Mouse (Mus musculus) stomach, embryonic 14.5 days (tissue): ENCODE data around the gene Prr19. TPM values are rescaled to one million over a fixed set of nuclear protein-coding genes. Genes with fewer than 3 reads are reported as not detected.
"Not testable (repeated sequence)": the region's sequence is repeated elsewhere in the genome, so short reads cannot be mapped to it uniquely, and the experiment has no call there.

Source experiments
- ATAC-seq: fragments of 200-750 bp; cut with Nextera tagmentation; 2 replicates; pipeline ENCODE4 v1.8.0; 2017; ENCODE audit warnings: low read depth, moderate TSS enrichment; ENCODE audit not compliant: insufficient number of reproducible peaks, insufficient read depth, low FRiP score
- H3K27ac ChIP-seq: fragments of 300-500 bp; sonication (generic); 2 replicates; pipeline ENCODE4 v1.5.1; 2014; ENCODE audit warnings: mild to moderate bottlenecking, low read length, moderate library complexity, mixed read lengths
- H3K27me3 ChIP-seq: fragments of 300-500 bp; sonication (generic); 2 replicates; pipeline ENCODE4 v1.6.1; 2014; ENCODE audit warnings: low read length, control low read depth, mixed read lengths; ENCODE audit not compliant: control insufficient read depth, insufficient read depth
- H3K36me3 ChIP-seq: fragments of 300-500 bp; sonication (generic); 2 replicates; pipeline ENCODE4 v1.6.1; 2014; ENCODE audit warnings: mild to moderate bottlenecking, control low read depth, low read length, moderate library complexity, mixed read lengths; ENCODE audit not compliant: control insufficient read depth, insufficient read depth
- H3K4me1 ChIP-seq: fragments of 300-500 bp; sonication (generic); 2 replicates; pipeline ENCODE4 v1.6.1; 2014; ENCODE audit warnings: low read length, control low read depth, mixed read lengths; ENCODE audit not compliant: control insufficient read depth, insufficient read depth
- H3K4me2 ChIP-seq: fragments of 300-500 bp; sonication (generic); replicated peaks from 2 replicates; pipeline ENCODE4 v1.6.1; 2014; ENCODE audit warnings: low read depth, low read length, control low read depth
- H3K4me3 ChIP-seq: fragments of 300-500 bp; sonication (generic); 2 replicates; pipeline ENCODE4 v1.5.1; 2014; ENCODE audit warnings: low read depth, low read length, control low read depth
- H3K9ac ChIP-seq: fragments of 300-500 bp; sonication (generic); replicated peaks from 2 replicates; pipeline ENCODE4 v1.6.1; 2014; ENCODE audit warnings: low read depth, mild to moderate bottlenecking, control low read depth, low read length, moderate library complexity, mixed read lengths
- H3K9me3 ChIP-seq: fragments of 300-500 bp; sonication (generic); 2 replicates; pipeline ENCODE4 v1.6.1; 2016; ENCODE audit warnings: low read depth, low read length, control low read depth; ENCODE audit not compliant: control insufficient read depth
- WGBS: fragments of 180-500 bp; shearing (Covaris S2); extraction: QIAGEN DNeasy Blood & Tissue Kit; methylation state at CpG from one replicate; pipeline ENCODE4 v1.1.7; 2014; 5-methylcytosine and 5-hydroxymethylcytosine counted together
- polyA plus RNA-seq: library from polyadenylated mRNA; unstranded; fragments of >200 nt; fragmentation: Nextera tagmentation; extraction: Ambion mirVana; gene quantifications from 2 replicates; pipeline ENCODE4 v1.2.1, GENCODE M21; 2014

Prr19 gene
- polyA plus RNA-seq, 1 experiment from 2014 or later, result 1.1 TPM

DNA sequence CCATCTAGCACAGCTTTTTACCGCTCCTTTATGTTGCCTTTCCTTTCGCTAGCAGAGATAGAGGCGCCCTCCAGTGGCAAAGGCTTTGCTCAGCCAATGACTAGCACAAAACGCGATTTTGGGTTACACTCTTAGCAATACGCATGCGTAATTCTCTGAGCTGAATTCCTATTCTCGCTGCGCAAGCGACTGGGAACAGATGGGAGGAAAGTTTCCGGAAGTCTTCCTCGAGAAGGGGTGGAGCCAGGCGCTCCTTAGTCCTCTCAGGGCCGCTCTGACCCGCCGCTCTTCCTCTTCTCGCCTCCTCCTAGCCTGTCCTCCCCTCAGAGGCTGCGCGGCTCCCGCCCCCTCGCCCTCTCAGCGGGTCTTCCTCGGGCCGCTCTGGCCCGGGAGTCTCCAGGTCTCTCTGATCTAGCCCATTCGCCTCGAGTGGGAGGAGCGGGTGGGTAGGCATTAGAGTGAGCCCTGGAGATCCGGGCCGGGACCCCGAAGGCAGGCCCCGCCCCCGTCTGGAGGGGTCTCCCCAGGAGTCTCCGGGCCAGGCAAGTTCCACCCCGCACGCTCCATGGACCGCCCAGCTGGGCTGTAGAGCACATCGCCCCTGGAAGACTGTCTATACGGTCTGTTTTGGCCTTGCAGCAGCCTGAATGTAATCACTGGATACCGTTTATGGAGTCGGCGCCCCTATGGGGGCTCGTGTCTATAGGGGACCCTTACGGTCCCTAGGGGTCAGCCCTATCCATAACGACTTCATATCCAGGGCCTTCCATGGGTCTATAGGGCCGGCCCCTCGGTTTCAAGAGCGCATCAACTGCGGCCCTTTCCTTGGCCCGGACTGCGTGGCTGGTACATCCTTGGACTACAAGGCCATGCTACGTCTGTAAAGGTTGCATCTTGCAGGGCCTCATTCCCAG is 15.6 kb downstream of the Prr19 start, which contains the start of gene Megf8:
TSS of gene Megf8 (plus strand) at position 633 of the 914 bp plus-strand sequence.
- Histone ChIP-seq H3K4me1 (peaks cover 27% of the 10 kb centered on the region), H3K9ac (peak within 1 kb of the TSS; percentile 77), H3K4me2 (peak within 1 kb of the TSS; percentile 99), H3K4me3 (peak within 1 kb of the TSS; percentile 65), H3K36me3 (no peaks in the 10 kb centered on the region), H3K9me3 (no peaks in the 10 kb centered on the region), H3K27me3 (0 out of 2 replicates have a peak, but pooled peaks cover 18% of the 10 kb centered on the region), H3K27ac (peak within 1 kb of the TSS; percentile 86)
- WGBS, result under 1% methylated on average over 52 of the region's 52 CpGs
- ATAC-seq, result peak; percentile 98

DNA sequence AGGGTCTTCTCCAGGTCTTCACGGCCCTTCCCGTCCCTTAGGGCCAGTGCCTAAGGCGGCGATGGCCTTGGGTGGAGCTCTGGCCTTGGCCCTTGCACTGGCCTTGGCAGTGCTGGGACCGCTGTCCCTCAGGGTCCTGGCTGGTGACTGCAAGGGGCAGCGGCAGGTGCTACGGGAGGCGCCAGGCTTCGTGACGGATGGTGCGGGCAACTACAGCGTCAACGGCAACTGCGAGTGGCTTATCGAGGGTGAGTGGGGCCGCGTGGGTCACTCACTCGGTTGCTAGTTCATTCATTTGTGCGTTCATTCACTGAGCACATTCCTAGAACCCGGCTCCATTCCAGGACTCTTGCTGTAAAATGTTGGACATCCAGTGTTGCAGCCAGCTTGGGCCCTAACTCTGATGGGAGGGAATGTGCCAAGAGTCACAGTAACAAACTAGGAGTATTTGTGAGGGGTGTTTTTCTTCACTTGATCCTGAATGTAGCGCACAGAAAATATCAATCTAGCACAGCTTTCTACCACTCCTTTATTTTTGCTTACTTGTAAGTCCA is 16.3 kb downstream of the Prr19 start:
- WGBS, result 13% methylated on average over 21 of the region's 21 CpGs
- 0 out of 2 replicates have a peak, but pooled peaks cover 14% of the 10 kb centered on the region for H3K27me3 ChIP-seq
- H3K4me1 ChIP-seq, result peaks cover 27% of the 10 kb centered on the region
- peak overlapping the region; percentile 99 for H3K4me2 ChIP-seq
- peak overlapping the region; percentile 77 for H3K9ac ChIP-seq
- H3K27ac ChIP-seq, result peak overlapping the region; percentile 86
- peak overlapping the region; percentile 65 for H3K4me3 ChIP-seq
- H3K9me3 ChIP-seq, result no peaks in the 10 kb centered on the region
- ATAC-seq, result no peak
- H3K36me3 ChIP-seq, result no peaks in the 10 kb centered on the region

DNA sequence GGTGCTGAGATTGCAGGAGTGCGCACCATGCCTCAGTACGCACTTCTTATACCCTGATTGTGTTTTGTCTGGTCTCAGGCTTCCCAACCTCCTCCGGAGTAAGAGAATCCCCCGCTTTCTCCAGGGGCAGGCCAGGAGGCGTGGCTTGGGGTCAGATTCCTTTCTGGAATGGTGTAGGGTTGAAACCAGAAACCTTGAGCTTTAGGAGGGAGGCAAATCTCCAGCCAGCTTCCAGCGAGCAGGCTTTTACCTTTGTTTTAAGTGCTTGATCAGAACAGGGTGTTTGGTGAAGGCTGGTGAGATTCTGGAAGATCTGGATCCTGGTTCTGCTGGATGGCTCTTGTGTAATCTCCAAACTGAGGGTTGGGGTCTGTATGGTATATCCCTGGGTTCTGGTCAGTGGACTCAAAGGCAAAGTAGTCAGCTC is 20.9 kb downstream of the Prr19 start:
- peak overlapping the region; percentile 24 for H3K4me2 ChIP-seq
- H3K9ac ChIP-seq, result no peak overlapping the region
- 8% methylated on average over 6 of the region's 6 CpGs for WGBS
- H3K4me3 ChIP-seq, result peak overlapping the region; percentile 2; the same call in 1 of the 2 replicates
- no peaks in the 10 kb centered on the region for H3K36me3 ChIP-seq
- H3K4me1 ChIP-seq, result peaks cover 18% of the 10 kb centered on the region
- H3K27me3 ChIP-seq, result no peaks in the 10 kb centered on the region
- ATAC-seq, result peak; percentile 82
- H3K27ac ChIP-seq, result peak overlapping the region; percentile 82
- no peaks in the 10 kb centered on the region for H3K9me3 ChIP-seq

- H3K27ac ChIP-seq, result no peak overlapping the region
- no peaks in the 10 kb centered on the region for H3K27me3 ChIP-seq
- H3K36me3 ChIP-seq, result no peaks in the 10 kb centered on the region
- H3K4me3 ChIP-seq, result no peak overlapping the region
- WGBS, result 83% methylated on average over 2 of the region's 2 CpGs
- H3K4me1 ChIP-seq, result peaks cover 8% of the 10 kb centered on the region
- no peak for ATAC-seq
- no peak overlapping the region for H3K9ac ChIP-seq
- H3K4me2 ChIP-seq, result no peak overlapping the region
- no peaks in the 10 kb centered on the region for H3K9me3 ChIP-seq
Measured at GRCm38 (mm10) chr7:25323219-25323618, 22.0 kb downstream of the Prr19 start.

GRCm38 (mm10) chr7:25325431-25325830 is 24.2 kb downstream of the Prr19 start:
- 85% methylated on average over 5 of the region's 6 CpGs for WGBS
- H3K36me3 ChIP-seq, H3K4me3 ChIP-seq, H3K27me3 ChIP-seq, H3K9me3 ChIP-seq, H3K4me1 ChIP-seq, ATAC-seq, H3K9ac ChIP-seq, H3K27ac ChIP-seq, H3K4me2 ChIP-seq: not testable (repeated sequence)

- H3K4me2 ChIP-seq, result no peak overlapping the region
- H3K9ac ChIP-seq, result no peak overlapping the region
- no peak for ATAC-seq
- no peaks in the 10 kb centered on the region for H3K27me3 ChIP-seq
- peaks cover 12% of the 10 kb centered on the region for H3K36me3 ChIP-seq
- no peaks in the 10 kb centered on the region for H3K9me3 ChIP-seq
- H3K4me1 ChIP-seq, result peaks cover 6% of the 10 kb centered on the region
- no peak overlapping the region for H3K4me3 ChIP-seq
- H3K27ac ChIP-seq, result no peak overlapping the region
- 87% methylated on average over 8 of the region's 8 CpGs for WGBS
Measured at GRCm38 (mm10) chr7:25326233-25326632, 25.0 kb downstream of the Prr19 start.

- H3K36me3 ChIP-seq, result peaks cover 31% of the 10 kb centered on the region
- 42% methylated on average over 16 of the region's 16 CpGs for WGBS
- H3K4me2 ChIP-seq, result no peak overlapping the region
- peak; percentile 61; the same call in 1 of the 2 replicates for ATAC-seq
- no peak overlapping the region for H3K27ac ChIP-seq
- no peaks in the 10 kb centered on the region for H3K9me3 ChIP-seq
- H3K27me3 ChIP-seq, result no peaks in the 10 kb centered on the region
- no peaks in the 10 kb centered on the region for H3K4me1 ChIP-seq
- no peak overlapping the region for H3K9ac ChIP-seq
- H3K4me3 ChIP-seq, result no peak overlapping the region
Measured at GRCm38 (mm10) chr7:25333596-25334307, 32.5 kb downstream of the Prr19 start.

DNA sequence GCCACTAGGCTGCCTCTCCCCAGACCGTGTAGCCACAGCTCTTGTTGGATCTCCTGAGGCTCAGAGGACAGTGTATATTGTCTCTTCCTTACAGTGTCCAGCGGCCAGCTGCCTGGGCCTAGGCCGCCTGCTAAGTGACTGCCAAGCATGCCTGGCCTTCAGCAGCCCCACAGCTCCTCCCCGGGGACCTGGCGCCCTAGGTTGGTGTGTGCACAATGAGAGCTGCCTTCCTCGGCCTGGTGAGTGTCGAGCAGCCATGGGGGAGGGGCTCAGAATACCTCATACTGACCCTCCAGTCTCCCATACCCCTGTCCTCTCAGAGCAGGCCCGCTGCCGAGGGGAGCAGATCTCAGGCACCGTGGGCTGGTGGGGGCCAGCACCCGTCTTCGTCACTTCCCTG is 33.3 kb downstream of the Prr19 start:
- H3K4me2 ChIP-seq, result no peak overlapping the region
- no peak overlapping the region for H3K27ac ChIP-seq
- ATAC-seq, result 0 out of 2 replicates have a peak, but pooled peaks have one; percentile 15
- H3K9ac ChIP-seq, result no peak overlapping the region
- no peaks in the 10 kb centered on the region for H3K9me3 ChIP-seq
- WGBS, result 82% methylated on average over 12 of the region's 12 CpGs
- no peaks in the 10 kb centered on the region for H3K27me3 ChIP-seq
- peaks cover 31% of the 10 kb centered on the region for H3K36me3 ChIP-seq
- no peaks in the 10 kb centered on the region for H3K4me1 ChIP-seq
- no peak overlapping the region for H3K4me3 ChIP-seq
